Mouse (Mus musculus): ENCODE measurements around the gene Dysf.

DNA sequence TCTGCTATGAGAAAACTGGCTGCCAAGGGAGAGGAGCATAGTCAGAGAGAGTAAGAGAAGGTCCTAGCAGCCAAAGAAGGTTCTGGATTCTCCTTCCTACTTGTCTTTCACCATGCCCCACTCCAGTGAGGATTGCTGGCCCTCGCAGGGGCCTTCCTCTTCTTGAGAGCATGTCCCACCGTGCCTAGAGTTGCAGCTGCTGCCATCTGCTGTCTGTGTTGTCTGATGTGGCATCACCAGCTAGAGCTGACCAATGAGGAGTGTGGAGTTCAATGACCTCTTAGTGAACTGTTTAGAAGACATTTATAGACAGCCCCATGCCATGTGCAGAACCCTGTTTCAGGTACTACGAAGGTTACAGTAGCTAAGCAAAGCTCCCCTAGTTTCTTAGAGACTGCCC lies 9.0 kb downstream of the Dysf start:
- no peak for TF ChIP-seq FLI1 (IDR thresholded peaks at IDR 0.05; ENCODE audit: low read length)
- TF ChIP-seq GATA1 (IDR thresholded peaks at IDR 0.05; ENCODE audit: borderline replicate concordance, low read length): no peak

All from megakaryocyte, embryonic 14.5 days (primary cell).